Mouse (Mus musculus) bone marrow, adult 2 months (tissue): Measurements from ENCODE around the gene P4hb. TPM values are rescaled to one million over a fixed set of nuclear protein-coding genes. Genes with fewer than 3 reads are reported as not detected.
"Not testable (repeated sequence)": the region's sequence is repeated elsewhere in the genome, so short reads cannot be mapped to it uniquely, and the experiment has no call there.

Experiments
- H3K27ac ChIP-seq: fragments of 200-500 bp; 2 replicates; pipeline ENCODE4 v1.5.1; 2012; ENCODE audit warnings: low read depth, mild to moderate bottlenecking, control low read depth, inconsistent platforms, low read length; ENCODE audit not compliant: control insufficient read depth, poor library complexity, insufficient read depth
- H3K4me1 ChIP-seq: fragments of 200-500 bp; 2 replicates; pipeline ENCODE4 v1.6.1; 2011; ENCODE audit warnings: low read length; ENCODE audit not compliant: control insufficient read depth, insufficient read depth
- H3K4me3 ChIP-seq: fragments of 200-500 bp; replicated peaks from 2 replicates; pipeline ENCODE3; 2011; ENCODE audit warnings: mild to moderate bottlenecking, low read depth, low read length, control low read depth; ENCODE audit not compliant: control insufficient read depth
- CTCF ChIP-seq: fragments of 200-500 bp; IDR thresholded peaks from 2 replicates; pipeline ENCODE4 v1.5.1; 2011; ENCODE audit warnings: low read length, control low read depth; ENCODE audit not compliant: control insufficient read depth, insufficient read depth
- POLR2A ChIP-seq: fragments of 200-500 bp; IDR thresholded peaks from 2 replicates; pipeline ENCODE4 v1.6.1; 2011; ENCODE audit warnings: low read depth, mild to moderate bottlenecking, control low read depth, low read length, borderline replicate concordance; ENCODE audit not compliant: control insufficient read depth
- WGBS: fragments of 180-500 bp; shearing (Covaris S2); methylation state at CpG from one replicate; pipeline ENCODE4 v1.1.7; 2018; 5-methylcytosine and 5-hydroxymethylcytosine counted together
- polyA plus RNA-seq: library from polyadenylated mRNA; stranded (reverse); fragments of >200 nt; gene quantifications from 2 replicates; pipeline ENCODE4 v1.2.4, GENCODE M21; 2011; ENCODE audit warnings: low replicate concordance; ENCODE audit not compliant: missing spikeins, insufficient read depth, insufficient read length

The P4hb gene
- polyA plus RNA-seq, 1 experiment: 236 TPM

- TF ChIP-seq POLR2A (no peak), CTCF (no peak)
- H3K4me3 ChIP-seq: no peak overlapping the region
- peaks cover 2% of the 10 kb centered on the region; the same call in 1 of the 2 replicates for H3K4me1 ChIP-seq
- 56% methylated on average over 6 of the region's 6 CpGs for WGBS
- peak overlapping the region; percentile 66; the same call in 1 of the 2 replicates for H3K27ac ChIP-seq
Measured at GRCm38 (mm10) chr11:120518558-120518957, 54.5 kb downstream of the P4hb start.

GRCm38 (mm10) chr11:120518027-120518426, 55.0 kb downstream of the P4hb start:
- no peak overlapping the region for H3K4me3 ChIP-seq
- peak overlapping the region; percentile 66; the same call in 1 of the 2 replicates for H3K27ac ChIP-seq
- TF ChIP-seq CTCF: no peak
- no peak for TF ChIP-seq POLR2A
- WGBS: 21% methylated on average over 6 of the region's 6 CpGs
- H3K4me1 ChIP-seq: peaks cover 2% of the 10 kb centered on the region; the same call in 1 of the 2 replicates

DNA sequence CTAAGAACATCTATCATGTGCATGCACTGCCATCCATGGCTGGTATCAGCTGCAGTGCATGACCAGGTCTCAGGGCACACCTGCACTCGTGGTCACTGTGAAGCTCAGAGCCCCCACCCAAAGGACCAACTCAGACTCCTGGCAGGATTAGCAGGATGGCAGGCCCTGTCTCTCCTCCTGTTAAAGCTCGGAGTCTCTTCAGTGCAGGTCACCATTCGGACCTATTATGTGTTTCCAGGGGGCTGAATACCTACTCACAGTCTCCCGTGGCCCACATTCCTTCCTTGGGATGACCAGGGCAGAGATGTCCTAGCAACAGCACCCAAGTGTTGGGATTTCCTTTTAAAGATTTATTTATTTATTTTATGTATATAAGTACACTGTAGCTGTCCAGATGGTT, 55.9 kb downstream of the P4hb start:
- H3K4me1 ChIP-seq: peaks cover 2% of the 10 kb centered on the region; the same call in 1 of the 2 replicates
- WGBS: 81% methylated on average over 4 of the region's 4 CpGs
- TF ChIP-seq CTCF: no peak
- no peak for TF ChIP-seq POLR2A
- no peak overlapping the region for H3K27ac ChIP-seq
- no peak overlapping the region for H3K4me3 ChIP-seq

- H3K4me3 ChIP-seq: no peak overlapping the region
- no peak overlapping the region for H3K27ac ChIP-seq
- WGBS: 22% methylated on average over 17 of the region's 17 CpGs
- TF ChIP-seq POLR2A (no peak), CTCF (peak; percentile 94)
- peaks cover 3% of the 10 kb centered on the region; the same call in 1 of the 2 replicates for H3K4me1 ChIP-seq
Measured at GRCm38 (mm10) chr11:120515611-120516010, 57.4 kb downstream of the P4hb start.

DNA sequence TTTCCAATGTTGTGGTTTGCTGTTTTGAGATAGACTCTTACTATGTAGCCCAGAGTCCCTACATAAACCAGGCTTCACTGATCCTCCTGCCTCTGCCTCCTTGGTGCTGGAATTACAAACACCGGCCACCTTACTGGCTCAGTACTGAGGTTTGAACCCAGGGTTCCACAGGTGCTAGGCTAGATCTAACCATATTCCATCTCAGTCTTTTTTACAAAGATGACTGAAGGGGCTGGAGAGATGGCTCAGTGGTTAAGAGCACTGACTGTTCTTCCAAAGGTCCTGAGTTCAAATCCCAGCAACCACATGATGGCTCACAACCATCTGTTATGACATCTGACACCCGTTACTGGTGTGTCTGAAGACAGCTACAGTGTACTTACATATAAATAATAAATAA, 58.8 kb downstream of the P4hb start:
- H3K4me3 ChIP-seq, H3K27ac ChIP-seq, H3K4me1 ChIP-seq: not testable (repeated sequence)
- WGBS: 87% methylated on average over 2 of the region's 2 CpGs

DNA sequence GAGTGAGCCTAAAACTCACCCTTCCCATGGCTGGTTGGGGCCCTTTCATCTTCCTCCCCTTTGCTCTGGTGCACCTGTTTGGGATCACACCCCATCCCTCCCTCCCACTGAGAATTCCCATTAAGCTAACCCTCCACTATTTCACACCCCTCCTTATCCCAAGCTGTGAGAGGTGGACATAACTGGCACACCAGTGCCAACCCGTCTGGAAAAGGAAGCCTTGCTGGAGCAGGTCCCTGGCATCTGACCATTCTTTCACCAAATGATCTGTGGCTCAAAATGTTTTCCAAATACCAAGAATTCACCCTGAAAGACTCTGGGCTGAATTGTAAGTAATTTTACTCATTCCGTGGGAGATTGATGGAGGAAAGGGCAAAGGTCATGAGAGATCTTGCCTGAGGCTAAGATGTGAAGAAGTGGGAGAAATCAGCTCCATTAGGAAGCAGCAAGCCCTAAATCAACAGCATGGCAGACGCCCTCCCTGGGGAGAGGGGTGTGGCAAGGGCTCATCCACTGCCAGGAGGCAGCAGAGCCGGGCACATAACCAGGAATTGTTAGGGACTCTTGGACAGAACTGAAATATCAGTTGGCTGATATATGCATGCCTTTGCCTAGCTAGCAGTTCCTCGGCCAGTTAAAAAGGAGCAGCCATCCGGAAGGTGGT, 60.1 kb downstream of the P4hb start:
- H3K4me1 ChIP-seq: peaks cover 5% of the 10 kb centered on the region
- TF ChIP-seq POLR2A (no peak), CTCF (no peak)
- WGBS: 78% methylated on average over 6 of the region's 6 CpGs
- H3K27ac ChIP-seq: no peak overlapping the region
- no peak overlapping the region for H3K4me3 ChIP-seq

DNA sequence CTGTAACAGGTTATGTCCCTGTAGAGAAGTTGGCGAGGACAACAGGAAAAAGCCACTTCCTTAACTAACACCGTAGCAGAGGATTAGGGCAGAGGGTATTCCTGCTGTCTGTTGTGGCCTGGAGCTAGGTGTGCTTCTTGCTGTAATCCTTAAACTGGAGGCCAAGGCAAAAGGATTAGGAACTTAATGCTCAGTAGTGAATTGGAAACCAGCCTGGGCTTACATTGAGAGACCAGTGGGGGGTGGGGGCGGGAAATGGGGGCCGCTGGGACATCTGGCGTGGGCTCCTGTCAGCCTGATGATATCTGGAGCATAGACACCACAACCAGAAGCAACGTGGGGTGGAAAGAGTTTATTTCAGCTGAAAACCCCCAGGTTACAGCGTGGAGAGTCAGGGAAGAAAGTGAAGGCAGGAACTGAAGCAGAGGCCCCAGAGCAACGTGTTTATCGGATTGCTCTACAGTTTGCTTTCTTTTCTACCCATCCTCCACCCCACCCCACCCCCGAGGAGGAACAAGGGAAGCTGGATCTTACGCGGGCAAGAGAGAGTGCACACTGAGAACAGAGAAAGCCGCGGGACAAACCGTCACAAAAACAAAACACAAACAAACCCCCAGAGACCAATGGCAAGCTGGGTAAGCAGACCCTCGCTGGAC, 62.5 kb downstream of the P4hb start:
- no peak for TF ChIP-seq POLR2A
- no peak for TF ChIP-seq CTCF
- peak overlapping the region; percentile 59 for H3K27ac ChIP-seq
- WGBS: 1% methylated on average over 16 of the region's 16 CpGs
- peaks cover 5% of the 10 kb centered on the region for H3K4me1 ChIP-seq
- H3K4me3 ChIP-seq: peak overlapping the region; percentile 54

Other genes with a start within 250 kb of the P4hb start
- 387 and 760 TPM in 2 replicates for gene Actg1, start 224.7 kb downstream of the P4hb start, polyA plus RNA-seq
- not detected in 2 replicates for gene Fscn2, start 211.7 kb downstream of the P4hb start, polyA plus RNA-seq
- gene Faap100, start 194.5 kb downstream of the P4hb start, polyA plus RNA-seq: 3.1 and 10.9 TPM in 2 replicates
- 30.0 and 30.5 TPM in 2 replicates for gene Nploc4, start 135.5 kb downstream of the P4hb start, polyA plus RNA-seq
- not detected in 2 replicates for gene Tspan10, start 130.6 kb downstream of the P4hb start, polyA plus RNA-seq
- not detected in 2 replicates for gene Pde6g, start 119.8 kb downstream of the P4hb start, polyA plus RNA-seq
- 2.0 and 4.4 TPM in 2 replicates for gene Oxld1, start 115.2 kb downstream of the P4hb start, polyA plus RNA-seq
- gene Ccdc137, start 115.1 kb downstream of the P4hb start, polyA plus RNA-seq: 19.2 and 29.6 TPM in 2 replicates
- gene Arl16, start 105.6 kb downstream of the P4hb start, polyA plus RNA-seq: 5.5 and 6.7 TPM in 2 replicates
- gene Mrpl12, start 88.6 kb downstream of the P4hb start, polyA plus RNA-seq: 60.4 and 87.1 TPM in 2 replicates
- gene Slc25a10, start 81.4 kb downstream of the P4hb start, polyA plus RNA-seq: 20.6 and 21.0 TPM in 2 replicates
- 0.81 and 1.3 TPM in 2 replicates for gene Gcgr, start 42.6 kb downstream of the P4hb start, polyA plus RNA-seq
- gene Mcrip1, start 23.5 kb downstream of the P4hb start, polyA plus RNA-seq: 72.1 and 86.5 TPM in 2 replicates
- not detected in 2 replicates for gene Ppp1r27, start 22.1 kb downstream of the P4hb start, polyA plus RNA-seq
- gene Arhgdia, start 8.4 kb upstream of the P4hb start, polyA plus RNA-seq: 112 and 172 TPM in 2 replicates
- 165 and 174 TPM in 2 replicates for gene Alyref, start 25.1 kb upstream of the P4hb start, polyA plus RNA-seq
- gene Anapc11, start 25.2 kb upstream of the P4hb start, polyA plus RNA-seq: 26.6 and 32.6 TPM in 2 replicates
- 3.8 TPM in 1 of 2 replicates, not detected in the other for gene Npb, start 35.2 kb upstream of the P4hb start, polyA plus RNA-seq
- 45.4 and 46.8 TPM in 2 replicates for gene Pcyt2, start 44.7 kb upstream of the P4hb start, polyA plus RNA-seq
- 67.9 and 138 TPM in 2 replicates for gene Sirt7, start 52.0 kb upstream of the P4hb start, polyA plus RNA-seq
- gene Mafg, start 60.3 kb upstream of the P4hb start, polyA plus RNA-seq: 61.7 and 86.9 TPM in 2 replicates
- gene Pycr1, start 70.5 kb upstream of the P4hb start, polyA plus RNA-seq: 2.3 TPM in 1 of 2 replicates, not detected in the other
- 6.7 TPM in 1 of 2 replicates, not detected in the other for gene Myadml2, start 74.9 kb upstream of the P4hb start, polyA plus RNA-seq
- gene Notum, start 87.9 kb upstream of the P4hb start, polyA plus RNA-seq: not detected in 2 replicates
- 82.0 and 94.3 TPM in 2 replicates for gene Aspscr1, start 99.7 kb upstream of the P4hb start, polyA plus RNA-seq
- gene Cenpx, start 140.5 kb upstream of the P4hb start, polyA plus RNA-seq: 39.2 and 57.8 TPM in 2 replicates
- 25.5 and 41.4 TPM in 2 replicates for gene Lrrc45, start 140.7 kb upstream of the P4hb start, polyA plus RNA-seq
- 2.4 and 5.8 TPM in 2 replicates for gene Rac3, start 148.2 kb upstream of the P4hb start, polyA plus RNA-seq
- gene Dcxr, start 154.0 kb upstream of the P4hb start, polyA plus RNA-seq: 7.4 and 9.4 TPM in 2 replicates
- 3.8 and 8.0 TPM in 2 replicates for gene Cbr2, start 158.9 kb upstream of the P4hb start, polyA plus RNA-seq
- gene Hmga1b, start 189.5 kb upstream of the P4hb start, polyA plus RNA-seq: 15.5 and 52.5 TPM in 2 replicates
- gene Rfng, start 211.0 kb upstream of the P4hb start, polyA plus RNA-seq: 9.1 and 19.9 TPM in 2 replicates
- 29.6 and 38.0 TPM in 2 replicates for gene Gps1, start 211.0 kb upstream of the P4hb start, polyA plus RNA-seq
- gene Dus1l, start 223.2 kb upstream of the P4hb start, polyA plus RNA-seq: 24.2 and 57.6 TPM in 2 replicates